In genomic region chr13:52617096-52617714, GRCm38 (mm10) we compare ENCODE assay signal across 20 mouse cellular contexts. TPM values are rescaled to one million over a fixed set of nuclear protein-coding genes. Genes with fewer than 3 reads are reported as not detected.
A peak's percentile ranks its signal among the peaks of the same experiment; 100 is the strongest.
DNase-seq lines count a peak whose midpoint lies in the region; ATAC-seq lines count a peak whose summit lies in the region.
"Had no signal": no experiment of that assay in that cellular context is flagged by ENCODE, and none has a peak within 500 bp of the region (broad histone marks: within the 10 kb centered on the region; RNA-seq: fewer than 3 reads in every experiment).

No protein-coding gene starts in this region.

- no peak overlapping the region for H3K4me3 ChIP-seq in kidney, embryonic 15.5 days (replicated peaks)
- H3K4me3 ChIP-seq in liver, embryonic 12.5 days, result no peak overlapping the region
- no peak overlapping the region for H3K4me3 ChIP-seq in midbrain, embryonic 16.5 days (ENCODE audit: low read depth, low read length)
- H3K4me3 ChIP-seq: forebrain, embryonic 13.5 days; limb, embryonic 13.5 days; midbrain, embryonic 12.5 days had no signal

- no peak overlapping the region for H3K4me2 ChIP-seq in kidney, embryonic 15.5 days
- H3K4me2 ChIP-seq in liver, embryonic 12.5 days, result no peak overlapping the region
- no peak overlapping the region for H3K4me2 ChIP-seq in midbrain, embryonic 16.5 days (ENCODE audit: low read length)
- H3K4me2 ChIP-seq: forebrain, embryonic 13.5 days; limb, embryonic 13.5 days; midbrain, embryonic 12.5 days had no signal

- ATAC-seq in kidney, embryonic 15.5 days (replicated peaks; ENCODE audit: low FRiP score), result peak; percentile 62; the same call in 1 of the 2 replicates
- peak; percentile 80 for ATAC-seq in liver, embryonic 12.5 days
- peak; percentile 67; the same call in 1 of the 2 replicates for ATAC-seq in midbrain, embryonic 16.5 days
- no peak for ATAC-seq in megakaryocyte, adult 5-6 weeks (ENCODE audit: poor library complexity, severe bottlenecking)
- ATAC-seq: forebrain, embryonic 13.5 days; hindbrain, embryonic 16.5 days; lung, postnatal 0 days had no signal

- H3K9ac ChIP-seq in kidney, embryonic 15.5 days, result no peak overlapping the region
- no peak overlapping the region for H3K9ac ChIP-seq in liver, embryonic 12.5 days
- no peak overlapping the region for H3K9ac ChIP-seq in midbrain, embryonic 16.5 days (ENCODE audit: low read depth, low read length)
- H3K9ac ChIP-seq: forebrain, embryonic 13.5 days; limb, embryonic 13.5 days; midbrain, embryonic 12.5 days had no signal

- no peaks in the 10 kb centered on the region for H3K36me3 ChIP-seq in kidney, embryonic 15.5 days
- peaks cover 15% of the 10 kb centered on the region; the same call in 1 of the 2 replicates for H3K36me3 ChIP-seq in liver, embryonic 12.5 days
- no peaks in the 10 kb centered on the region for H3K36me3 ChIP-seq in midbrain, embryonic 16.5 days (ENCODE audit: control insufficient read depth, insufficient read depth, low read length)
- H3K36me3 ChIP-seq: G1E; limb, embryonic 13.5 days; midbrain, embryonic 12.5 days had no signal

- H3K9me3 ChIP-seq in kidney, embryonic 15.5 days (replicated peaks), result no peaks in the 10 kb centered on the region
- H3K9me3 ChIP-seq in liver, embryonic 12.5 days (replicated peaks), result no peaks in the 10 kb centered on the region
- H3K9me3 ChIP-seq in midbrain, embryonic 16.5 days (replicated peaks; ENCODE audit: control insufficient read depth, low read length, poor library complexity, severe bottlenecking), result no peaks in the 10 kb centered on the region
- H3K9me3 ChIP-seq: forebrain, embryonic 13.5 days; limb, embryonic 13.5 days; midbrain, embryonic 12.5 days had no signal

- WGBS in kidney, embryonic 15.5 days, result 32% methylated on average over 11 of the region's 11 CpGs
- WGBS in liver, embryonic 12.5 days (ENCODE audit: insufficient replicate concordance), result 46% methylated on average over 11 of the region's 11 CpGs
- WGBS in midbrain, embryonic 16.5 days, result 60% methylated on average over 11 of the region's 11 CpGs

- DNase-seq in kidney, postnatal 4 days, result no peak
- DNase-seq in T-cell, adult 2 months (ENCODE audit: low spot score), result peak; percentile 16
- DNase-seq in embryo, embryonic 10 days (ENCODE audit: low spot score), result no peak
- no peak for DNase-seq in heart, adult 8-10 months (ENCODE audit: low spot score)
- DNase-seq: adrenal gland, postnatal 10 days; B cell, adult 2 months; cerebellum, adult 9-11 months; embryo, embryonic 11 days; kidney, adult 11 months; thymus, postnatal 25 days had no signal

- H3K27me3 ChIP-seq in kidney, embryonic 15.5 days, result no peaks in the 10 kb centered on the region
- no peaks in the 10 kb centered on the region for H3K27me3 ChIP-seq in liver, embryonic 12.5 days (replicated peaks)
- no peaks in the 10 kb centered on the region for H3K27me3 ChIP-seq in midbrain, embryonic 16.5 days (ENCODE audit: control insufficient read depth, insufficient read depth, low read depth, low read length)
- H3K27me3 ChIP-seq: forebrain, embryonic 13.5 days; limb, embryonic 13.5 days; midbrain, embryonic 12.5 days had no signal

- H3K27ac ChIP-seq in kidney, embryonic 15.5 days, result peak overlapping the region; percentile 41; the same call in 1 of the 2 replicates
- no peak overlapping the region for H3K27ac ChIP-seq in liver, embryonic 12.5 days
- no peak overlapping the region for H3K27ac ChIP-seq in midbrain, embryonic 16.5 days (ENCODE audit: low read length)
- H3K27ac ChIP-seq: forebrain, embryonic 13.5 days; limb, embryonic 13.5 days; midbrain, embryonic 12.5 days had no signal

- H3K4me1 ChIP-seq in kidney, embryonic 15.5 days, result no peaks in the 10 kb centered on the region
- peaks cover 56% of the 10 kb centered on the region for H3K4me1 ChIP-seq in liver, embryonic 12.5 days
- H3K4me1 ChIP-seq in midbrain, embryonic 16.5 days (ENCODE audit: control insufficient read depth, insufficient read depth, low read length), result no peaks in the 10 kb centered on the region
- H3K4me1 ChIP-seq: forebrain, embryonic 13.5 days; limb, embryonic 13.5 days had no signal

RNA-seq across cellular contexts. Expression of gene Syk, which starts 34.2 kb away (rescaled TPM):
- 7.4 and 7.5 TPM in 2 replicates for polyA plus RNA-seq in kidney, embryonic 15.5 days (2015; fragmentation: Nextera tagmentation; extraction: Ambion mirVana)
- 8.5 and 9.8 TPM in 2 replicates for polyA plus RNA-seq in liver, embryonic 12.5 days (2016; fragmentation: Nextera tagmentation; extraction: Ambion mirVana)
- polyA plus RNA-seq in midbrain, embryonic 16.5 days (2015; fragmentation: Nextera tagmentation; extraction: Ambion mirVana), result 1.1 and 1.2 TPM in 2 replicates
- total RNA-seq in megakaryocyte, adult 5-6 weeks (2015), result 87.8 and 90.2 TPM in 2 replicates
- total RNA-seq in megakaryocyte, adult 5-6 weeks (2017), result 157 and 178 TPM in 2 replicates
- total RNA-seq in heart, adult 8-10 months (2022), result 10 to 100 TPM; 16.1 to 18.7 (median 17.6) TPM
- polyA plus RNA-seq: G1E had no signal
